Mouse (Mus musculus) intestine, embryonic 16.5 days (tissue): ENCODE measurements around the gene Alad. TPM values are rescaled to one million over a fixed set of nuclear protein-coding genes. Genes with fewer than 3 reads are reported as not detected.
A peak's percentile ranks its signal among the peaks of the same experiment; 100 is the strongest.

Source experiments
- ATAC-seq: fragments of 200-750 bp; cut with Nextera tagmentation; 2 replicates; pipeline ENCODE4 v1.8.0; 2017; ENCODE audit warnings: moderate TSS enrichment, moderate library complexity
- H3K27ac ChIP-seq: fragments of 300-500 bp; sonication (generic); 2 replicates; pipeline ENCODE4 v1.5.1; 2014; ENCODE audit warnings: mild to moderate bottlenecking, low read length
- H3K27me3 ChIP-seq: fragments of 300-500 bp; sonication (generic); replicated peaks from 2 replicates; pipeline ENCODE4 v1.6.1; 2014; ENCODE audit warnings: low read length, control low read depth, mixed read lengths; ENCODE audit not compliant: control insufficient read depth, insufficient read depth
- H3K36me3 ChIP-seq: fragments of 300-500 bp; sonication (generic); 2 replicates; pipeline ENCODE4 v1.6.1; 2014; ENCODE audit warnings: low read length, control low read depth; ENCODE audit not compliant: control insufficient read depth, insufficient read depth
- H3K4me1 ChIP-seq: fragments of 300-500 bp; sonication (generic); 2 replicates; pipeline ENCODE4 v1.6.1; 2014; ENCODE audit warnings: low read length, control low read depth, mixed read lengths; ENCODE audit not compliant: control insufficient read depth, insufficient read depth
- H3K4me2 ChIP-seq: fragments of 300-500 bp; sonication (generic); 2 replicates; pipeline ENCODE4 v1.6.1; 2014; ENCODE audit warnings: low read depth, low read length, control low read depth
- H3K4me3 ChIP-seq: fragments of 300-500 bp; sonication (generic); 2 replicates; pipeline ENCODE4 v1.5.1; 2014; ENCODE audit warnings: mild to moderate bottlenecking, low read length
- H3K9ac ChIP-seq: fragments of 300-500 bp; sonication (generic); 2 replicates; pipeline ENCODE4 v1.6.1; 2014; ENCODE audit warnings: low read depth, low read length
- H3K9me3 ChIP-seq: fragments of 300-500 bp; sonication (generic); 2 replicates; pipeline ENCODE4 v1.6.1; 2016; ENCODE audit warnings: low read length, control low read depth; ENCODE audit not compliant: control insufficient read depth
- WGBS: fragments of 180-500 bp; shearing (Covaris S2); extraction: QIAGEN DNeasy Blood & Tissue Kit; methylation state at CpG from one replicate; pipeline ENCODE4 v1.1.7; 2014; 5-methylcytosine and 5-hydroxymethylcytosine counted together
- polyA plus RNA-seq: library from polyadenylated mRNA; unstranded; fragments of >200 nt; fragmentation: Nextera tagmentation; extraction: Ambion mirVana; gene quantifications from 2 replicates; pipeline ENCODE4 v1.2.1, GENCODE M21; 2015

Alad gene
- polyA plus RNA-seq, 1 experiment from 2014 or later: 191 TPM

DNA sequence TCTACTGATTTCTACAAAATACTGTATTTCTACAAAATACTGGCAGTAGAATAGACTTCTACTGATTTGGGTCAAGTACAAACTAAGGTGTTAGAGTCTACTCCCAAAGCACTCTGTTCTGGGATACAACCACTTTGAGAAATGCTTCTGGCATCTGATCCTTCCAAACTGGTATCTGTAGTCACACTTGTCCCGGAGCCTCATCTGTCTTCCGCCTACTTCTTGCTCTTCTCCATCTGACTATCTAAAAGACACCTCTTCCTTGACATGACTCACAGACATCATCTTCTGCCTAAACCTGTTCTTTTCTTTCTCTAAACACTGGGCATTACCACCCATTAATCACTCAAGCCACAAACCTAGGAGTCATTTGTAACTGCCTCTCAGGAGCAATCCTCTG is 47.6 kb downstream of the Alad start:
- no peak for ATAC-seq

DNA sequence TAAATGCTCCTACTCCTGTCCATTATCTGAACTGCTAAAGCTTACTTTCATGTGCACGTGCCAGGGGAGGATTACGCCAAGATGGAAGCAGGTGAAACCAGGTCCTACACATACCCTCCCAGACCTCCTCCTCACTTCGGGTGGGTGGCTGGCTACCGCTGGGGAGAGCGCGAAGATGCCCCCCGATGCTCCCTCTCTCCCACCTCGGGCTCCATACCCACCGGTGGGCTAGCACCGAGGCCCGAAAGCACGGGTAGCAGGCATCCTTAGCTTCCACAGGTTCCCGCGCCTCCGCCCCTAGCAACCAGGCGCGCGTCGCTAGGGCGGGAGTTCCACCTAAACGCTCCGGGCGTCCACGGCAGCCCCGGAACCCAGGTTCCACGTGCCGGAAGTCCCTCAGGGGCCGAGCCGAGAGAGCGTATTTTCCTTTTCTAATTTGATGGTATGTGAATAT is 49.1 kb downstream of the Alad start, which contains the start of gene Wdr31:
Gene Wdr31, minus strand, starts transcription at position 299 of the 454 bp plus-strand sequence.
- H3K4me2 ChIP-seq: peak within 1 kb of the TSS; percentile 87
- ATAC-seq: peak; percentile 85
- H3K9ac ChIP-seq: peak within 1 kb of the TSS; percentile 75
- H3K4me3 ChIP-seq: peak within 1 kb of the TSS; percentile 70
- no peaks in the 10 kb centered on the region for H3K27me3 ChIP-seq
- H3K9me3 ChIP-seq: 0 out of 2 replicates have a peak, but pooled peaks cover 4% of the 10 kb centered on the region
- WGBS: under 1% methylated on average over 30 of the region's 30 CpGs
- no peak within 1 kb of the TSS for H3K27ac ChIP-seq
- no peaks in the 10 kb centered on the region for H3K36me3 ChIP-seq
- peaks cover 4% of the 10 kb centered on the region; the same call in 1 of the 2 replicates for H3K4me1 ChIP-seq

More for the DNA sequence above, 47.6 kb downstream of the Alad start:
- Histone ChIP-seq H3K9ac (no peak overlapping the region), H3K27ac (no peak overlapping the region), H3K9me3 (0 out of 2 replicates have a peak, but pooled peaks cover 4% of the 10 kb centered on the region), H3K36me3 (no peaks in the 10 kb centered on the region), H3K4me1 (peaks cover 4% of the 10 kb centered on the region; the same call in 1 of the 2 replicates), H3K4me2 (no peak overlapping the region), H3K27me3 (no peaks in the 10 kb centered on the region), H3K4me3 (no peak overlapping the region)
- WGBS: 97% methylated on average over 2 of the region's 2 CpGs

DNA sequence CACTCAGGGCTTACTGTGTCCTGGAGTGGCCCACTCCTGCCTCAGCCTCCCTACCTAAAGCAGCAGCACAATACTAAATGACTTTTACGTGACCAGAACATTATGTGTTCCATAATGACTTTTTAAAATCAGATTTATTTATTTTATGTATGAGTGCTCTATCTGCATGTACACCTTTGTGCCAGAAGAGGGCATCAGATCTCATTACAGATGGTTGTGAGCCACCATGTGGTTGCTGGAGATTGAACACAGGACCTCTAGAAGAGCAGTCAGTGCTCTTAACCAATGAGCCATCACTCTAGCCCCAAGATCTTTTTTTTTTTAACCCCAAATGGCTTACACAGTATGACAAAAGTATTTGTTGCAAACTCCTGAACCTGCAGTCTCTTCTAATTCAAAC is 51.6 kb downstream of the Alad start:
- H3K4me3 ChIP-seq: no peak overlapping the region
- no peak overlapping the region for H3K9ac ChIP-seq
- H3K4me1 ChIP-seq: peaks cover 4% of the 10 kb centered on the region; the same call in 1 of the 2 replicates
- 0 out of 2 replicates have a peak, but pooled peaks cover 4% of the 10 kb centered on the region for H3K9me3 ChIP-seq
- H3K4me2 ChIP-seq: no peak overlapping the region
- ATAC-seq: no peak
- no peaks in the 10 kb centered on the region for H3K36me3 ChIP-seq
- H3K27me3 ChIP-seq: no peaks in the 10 kb centered on the region
- WGBS: 87% methylated on average over 1 of the region's 1 CpGs
- no peak overlapping the region for H3K27ac ChIP-seq

DNA sequence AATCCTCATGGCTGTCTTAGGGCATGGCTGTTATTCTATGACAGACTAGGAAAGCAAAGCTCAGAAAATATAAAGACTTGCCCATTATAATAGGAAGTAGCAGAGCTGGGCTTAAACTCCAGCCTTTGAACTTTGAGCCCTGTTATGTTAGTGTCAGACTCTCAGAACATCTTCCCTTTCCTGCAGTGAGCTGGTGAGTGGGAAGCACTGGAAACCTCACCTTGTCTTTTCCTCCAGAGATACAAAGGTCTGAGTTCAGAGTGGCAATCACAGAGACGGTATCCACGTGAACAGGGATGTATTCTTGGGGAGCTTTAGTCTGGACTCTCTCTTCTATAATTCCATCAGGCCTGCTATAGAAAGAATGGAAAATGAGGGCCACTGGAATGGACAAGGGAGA is 56.6 kb downstream of the Alad start:
- Histone ChIP-seq H3K4me1 (no peaks in the 10 kb centered on the region), H3K9me3 (no peaks in the 10 kb centered on the region), H3K36me3 (no peaks in the 10 kb centered on the region), H3K9ac (0 out of 2 replicates have a peak overlapping the region, but pooled peaks have one; percentile 17), H3K4me3 (no peak overlapping the region), H3K4me2 (no peak overlapping the region), H3K27me3 (no peaks in the 10 kb centered on the region), H3K27ac (no peak overlapping the region)
- 79% methylated on average over 2 of the region's 2 CpGs for WGBS
- ATAC-seq: peak; percentile 69; the same call in 1 of the 2 replicates

DNA sequence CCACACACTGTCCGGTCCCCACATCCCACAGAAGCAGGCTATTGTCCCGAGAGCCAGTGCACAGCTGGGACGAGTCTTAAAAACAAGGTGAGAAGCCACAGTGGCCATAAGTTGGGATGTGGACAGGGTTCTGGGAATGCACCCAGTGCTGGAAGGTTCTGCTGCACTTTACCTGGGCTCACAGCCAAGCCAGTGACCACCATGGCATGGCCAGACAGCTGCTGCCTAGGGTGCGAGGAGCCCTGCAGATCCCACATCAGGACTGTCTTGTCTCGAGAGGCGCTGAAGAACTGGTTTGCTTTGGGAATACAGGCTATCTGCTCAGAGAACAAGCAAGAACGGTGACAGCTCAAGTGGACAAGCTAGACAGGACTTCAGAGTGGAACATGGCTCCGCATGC is 59.4 kb downstream of the Alad start:
- H3K4me3 ChIP-seq: no peak overlapping the region
- no peaks in the 10 kb centered on the region for H3K9me3 ChIP-seq
- H3K27ac ChIP-seq: no peak overlapping the region
- 89% methylated on average over 8 of the region's 8 CpGs for WGBS
- H3K4me1 ChIP-seq: no peaks in the 10 kb centered on the region
- no peaks in the 10 kb centered on the region for H3K27me3 ChIP-seq
- no peaks in the 10 kb centered on the region for H3K36me3 ChIP-seq
- no peak overlapping the region for H3K4me2 ChIP-seq
- H3K9ac ChIP-seq: no peak overlapping the region
- ATAC-seq: no peak

Other genes starting within 250 kb of the Alad start
- gene Fkbp15, start 159.4 kb downstream of the Alad start, polyA plus RNA-seq: 24.3 and 27.9 TPM in 2 replicates
- gene Slc31a1, start 159.2 kb downstream of the Alad start, polyA plus RNA-seq: 127 and 149 TPM in 2 replicates
- gene Cdc26, start 111.3 kb downstream of the Alad start, polyA plus RNA-seq: 106 and 122 TPM in 2 replicates
- 14.3 and 15.9 TPM in 2 replicates for gene Prpf4, start 111.1 kb downstream of the Alad start, polyA plus RNA-seq
- gene Rnf183, start 84.7 kb downstream of the Alad start, polyA plus RNA-seq: not detected in 2 replicates
- 5.1 and 7.3 TPM in 2 replicates for gene Wdr31, start 49.0 kb downstream of the Alad start, polyA plus RNA-seq
- 29.9 and 31.6 TPM in 2 replicates for gene Bspry, start 39.9 kb downstream of the Alad start, polyA plus RNA-seq
- 115 and 118 TPM in 2 replicates for gene Hdhd3, start 16.5 kb downstream of the Alad start, polyA plus RNA-seq
- gene Pole3, start 5.2 kb upstream of the Alad start, polyA plus RNA-seq: 57.5 and 67.5 TPM in 2 replicates
- 0.15 and 0.33 TPM in 2 replicates for gene 4933430I17Rik, start 5.5 kb upstream of the Alad start, polyA plus RNA-seq
- gene Rgs3, start 39.9 kb upstream of the Alad start, polyA plus RNA-seq: 46.0 and 47.6 TPM in 2 replicates